Mouse (Mus musculus) intestine, postnatal 0 days (tissue): ENCODE measurements at regions not wholly inside any gene's neighbourhood (a gene's known extent, or its start where the extent isn't known, plus 50 kb on each side); places are given as distances from the start of the nearest gene placed in this dataset.

ENCODE experiments used
- ATAC-seq: fragments of 200-750 bp; cut with Nextera tagmentation; 2 replicates; pipeline ENCODE4 v1.8.0; 2017; ENCODE audit warnings: mild to moderate bottlenecking, moderate TSS enrichment, moderate library complexity
- H3K27ac ChIP-seq: fragments of 300-500 bp; sonication (generic); 2 replicates; pipeline ENCODE4 v1.5.1; 2014; ENCODE audit warnings: mild to moderate bottlenecking, low read depth, low read length, moderate library complexity
- H3K27me3 ChIP-seq: fragments of 300-500 bp; sonication (generic); replicated peaks from 2 replicates; pipeline ENCODE4 v1.6.1; 2014; ENCODE audit warnings: low read length, mixed read lengths; ENCODE audit not compliant: control insufficient read depth, insufficient read depth
- H3K36me3 ChIP-seq: fragments of 300-500 bp; sonication (generic); 2 replicates; pipeline ENCODE4 v1.6.1; 2014; ENCODE audit warnings: mild to moderate bottlenecking, moderate library complexity; ENCODE audit not compliant: control insufficient read depth, insufficient read depth
- H3K4me1 ChIP-seq: fragments of 300-500 bp; sonication (generic); replicated peaks from 2 replicates; pipeline ENCODE4 v1.6.1; 2014; ENCODE audit warnings: antibody characterized with exemption, low read length, mixed read lengths; ENCODE audit not compliant: control insufficient read depth, insufficient read depth
- H3K4me2 ChIP-seq: fragments of 300-500 bp; sonication (generic); replicated peaks from 2 replicates; pipeline ENCODE4 v1.6.1; 2014; ENCODE audit warnings: low read depth, mild to moderate bottlenecking, moderate library complexity
- H3K4me3 ChIP-seq: fragments of 300-500 bp; sonication (generic); 2 replicates; pipeline ENCODE4 v1.5.1; 2014; ENCODE audit warnings: low read depth, low read length
- H3K9ac ChIP-seq: fragments of 300-500 bp; sonication (generic); 2 replicates; pipeline ENCODE4 v1.6.1; 2014; ENCODE audit warnings: mild to moderate bottlenecking, low read depth, low read length
- H3K9me3 ChIP-seq: fragments of 300-500 bp; sonication (generic); 2 replicates; pipeline ENCODE4 v1.6.1; 2016; ENCODE audit warnings: mixed run types; ENCODE audit not compliant: control insufficient read depth
- CTCF ChIP-seq: sonication (generic); IDR thresholded peaks from 2 replicates; pipeline ENCODE4 v1.5.1; 2016; ENCODE audit warnings: low read depth, mild to moderate bottlenecking, control low read depth, antibody characterized with exemption, moderate library complexity
- WGBS: fragments of 180-500 bp; shearing (Covaris S2); extraction: QIAGEN DNeasy Blood & Tissue Kit; methylation state at CpG from one replicate; pipeline ENCODE4 v1.1.7; 2014; 5-methylcytosine and 5-hydroxymethylcytosine counted together

- H3K27me3 ChIP-seq: no peaks in the 10 kb centered on the region
- TF ChIP-seq CTCF: no peak
- H3K9ac ChIP-seq: no peak overlapping the region
- H3K9me3 ChIP-seq: no peaks in the 10 kb centered on the region
- 88% methylated on average over 14 of the region's 14 CpGs for WGBS
- no peak overlapping the region for H3K27ac ChIP-seq
- no peak overlapping the region for H3K4me2 ChIP-seq
- ATAC-seq: no peak
- H3K36me3 ChIP-seq: no peaks in the 10 kb centered on the region
- H3K4me3 ChIP-seq: no peak overlapping the region
- peaks cover 5% of the 10 kb centered on the region; the same call in 1 of the 2 replicates for H3K4me1 ChIP-seq
Observed at GRCm38 (mm10) chr4:33659766-33660165, 264.6 kb upstream of the Cnr1 start.

GRCm38 (mm10) chr4:33660553-33660952, 263.8 kb upstream of the Cnr1 start:
- no peak overlapping the region for H3K4me3 ChIP-seq
- H3K4me2 ChIP-seq: no peak overlapping the region
- H3K4me1 ChIP-seq: peaks cover 5% of the 10 kb centered on the region; the same call in 1 of the 2 replicates
- no peaks in the 10 kb centered on the region for H3K9me3 ChIP-seq
- H3K27me3 ChIP-seq: no peaks in the 10 kb centered on the region
- H3K36me3 ChIP-seq: no peaks in the 10 kb centered on the region
- no peak for TF ChIP-seq CTCF
- H3K9ac ChIP-seq: no peak overlapping the region
- WGBS: 30% methylated on average over 5 of the region's 5 CpGs
- 0 out of 2 replicates have a peak, but pooled peaks have one; percentile 31 for ATAC-seq
- H3K27ac ChIP-seq: no peak overlapping the region

GRCm38 (mm10) chr4:33661862-33662261, 262.5 kb upstream of the Cnr1 start:
- ATAC-seq: no peak
- no peak overlapping the region for H3K9ac ChIP-seq
- no peak overlapping the region for H3K27ac ChIP-seq
- TF ChIP-seq CTCF: no peak
- WGBS: 76% methylated on average over 3 of the region's 3 CpGs
- no peaks in the 10 kb centered on the region for H3K27me3 ChIP-seq
- no peaks in the 10 kb centered on the region for H3K36me3 ChIP-seq
- H3K4me1 ChIP-seq: peaks cover 5% of the 10 kb centered on the region; the same call in 1 of the 2 replicates
- H3K4me2 ChIP-seq: no peak overlapping the region
- no peak overlapping the region for H3K4me3 ChIP-seq
- no peaks in the 10 kb centered on the region for H3K9me3 ChIP-seq

GRCm38 (mm10) chr4:33662965-33663364, 261.4 kb upstream of the Cnr1 start:
- TF ChIP-seq CTCF: no peak
- H3K9me3 ChIP-seq: no peaks in the 10 kb centered on the region
- no peak overlapping the region for H3K27ac ChIP-seq
- no peak overlapping the region for H3K9ac ChIP-seq
- no peak overlapping the region for H3K4me2 ChIP-seq
- no peaks in the 10 kb centered on the region for H3K27me3 ChIP-seq
- H3K4me1 ChIP-seq: peaks cover 5% of the 10 kb centered on the region; the same call in 1 of the 2 replicates
- ATAC-seq: no peak
- H3K36me3 ChIP-seq: no peaks in the 10 kb centered on the region
- WGBS: 44% methylated on average over 11 of the region's 11 CpGs
- no peak overlapping the region for H3K4me3 ChIP-seq

- no peaks in the 10 kb centered on the region for H3K27me3 ChIP-seq
- no peak overlapping the region for H3K4me3 ChIP-seq
- no peak for TF ChIP-seq CTCF
- no peaks in the 10 kb centered on the region for H3K36me3 ChIP-seq
- ATAC-seq: no peak
- no peak overlapping the region for H3K4me2 ChIP-seq
- no peak overlapping the region for H3K27ac ChIP-seq
- 61% methylated on average over 11 of the region's 11 CpGs for WGBS
- H3K4me1 ChIP-seq: peaks cover 5% of the 10 kb centered on the region; the same call in 1 of the 2 replicates
- H3K9me3 ChIP-seq: no peaks in the 10 kb centered on the region
- H3K9ac ChIP-seq: no peak overlapping the region
Observed at GRCm38 (mm10) chr4:33663616-33664473, 260.5 kb upstream of the Cnr1 start.

GRCm38 (mm10) chr4:33664474-33664822, 259.9 kb upstream of the Cnr1 start:
- Histone ChIP-seq H3K4me1 (peaks cover 5% of the 10 kb centered on the region; the same call in 1 of the 2 replicates), H3K36me3 (no peaks in the 10 kb centered on the region), H3K4me3 (no peak overlapping the region), H3K4me2 (no peak overlapping the region), H3K9me3 (no peaks in the 10 kb centered on the region), H3K9ac (no peak overlapping the region), H3K27ac (no peak overlapping the region), H3K27me3 (no peaks in the 10 kb centered on the region)
- 68% methylated on average over 5 of the region's 5 CpGs for WGBS
- ATAC-seq: no peak
- no peak for TF ChIP-seq CTCF
